Mouse (Mus musculus) layer of hippocampus, adult 9-10 months (tissue): ENCODE measurements around the gene Anapc4.

Experiments used
- DNase-seq: peaks from one replicate; pipeline ENCODE4 v3.0.0; 2022; ENCODE audit warnings: low spot score

The Anapc4 gene

DNA sequence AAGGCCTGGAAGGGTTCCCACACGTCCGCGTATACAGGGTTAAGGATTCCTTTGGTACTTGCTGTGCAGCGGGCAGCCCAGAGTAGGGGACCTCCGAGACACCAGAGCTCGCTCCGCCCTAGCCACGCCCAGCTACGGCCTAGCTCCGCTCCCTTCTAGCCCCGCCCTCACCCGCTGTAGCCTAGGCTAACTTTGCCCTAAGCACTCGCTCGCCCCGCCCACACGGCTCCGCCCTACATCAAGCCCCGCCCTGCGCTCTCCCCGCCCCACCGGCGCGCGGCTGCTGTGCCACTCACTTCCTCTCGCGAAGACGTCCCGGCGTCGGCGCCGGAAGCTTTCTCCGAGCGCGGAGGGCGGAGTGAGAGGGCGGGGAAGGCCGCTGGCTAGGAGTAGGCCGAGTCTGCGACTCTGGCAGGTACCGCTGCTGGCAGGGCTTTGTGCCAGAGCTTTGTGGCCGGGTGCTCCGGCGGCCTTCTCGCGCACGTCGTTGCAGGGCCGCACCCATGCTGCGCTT, at the start of gene Anapc4:
Anapc4 (plus strand) TSS at position 252 of the 514 bp plus-strand sequence.
- DNase-seq, result peak; percentile 98

DNA sequence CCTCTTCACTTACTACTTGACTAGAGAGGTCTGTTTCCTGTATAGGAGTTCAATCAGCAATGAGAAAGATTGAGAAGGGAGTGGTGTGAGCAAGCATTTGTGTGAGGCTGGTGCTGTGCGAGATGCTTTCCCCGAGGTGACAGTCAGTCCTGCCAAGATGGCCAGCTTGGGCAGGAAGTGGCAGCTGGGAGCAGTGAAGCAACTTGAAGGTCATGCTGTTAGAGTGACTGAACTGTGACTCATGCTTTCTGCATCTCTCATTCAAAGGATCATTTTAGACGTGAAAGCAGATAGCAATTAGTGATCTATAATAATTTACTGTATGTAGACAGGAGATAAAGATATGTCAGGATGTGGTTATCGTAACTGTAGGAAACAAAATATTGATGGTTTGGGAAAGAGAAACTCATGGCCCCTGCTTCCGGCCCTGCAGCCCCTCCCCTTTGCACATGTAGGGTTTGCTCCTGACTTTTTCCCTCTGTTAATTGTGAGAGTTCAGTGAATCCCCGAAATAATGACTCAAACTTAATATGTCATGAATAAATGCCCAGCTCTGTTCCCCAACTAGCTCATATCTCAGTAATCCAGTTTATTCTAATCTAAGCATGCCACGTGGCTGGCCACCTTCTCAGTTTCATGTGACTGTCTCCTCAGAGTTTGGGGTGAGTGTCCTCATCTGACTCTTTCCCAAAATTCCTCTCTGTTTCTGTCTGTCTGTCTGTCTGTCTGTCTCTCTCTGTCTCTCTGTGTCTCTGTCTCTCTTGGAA, 47.1 kb upstream of the Anapc4 start:
- DNase-seq, result no peak

DNA sequence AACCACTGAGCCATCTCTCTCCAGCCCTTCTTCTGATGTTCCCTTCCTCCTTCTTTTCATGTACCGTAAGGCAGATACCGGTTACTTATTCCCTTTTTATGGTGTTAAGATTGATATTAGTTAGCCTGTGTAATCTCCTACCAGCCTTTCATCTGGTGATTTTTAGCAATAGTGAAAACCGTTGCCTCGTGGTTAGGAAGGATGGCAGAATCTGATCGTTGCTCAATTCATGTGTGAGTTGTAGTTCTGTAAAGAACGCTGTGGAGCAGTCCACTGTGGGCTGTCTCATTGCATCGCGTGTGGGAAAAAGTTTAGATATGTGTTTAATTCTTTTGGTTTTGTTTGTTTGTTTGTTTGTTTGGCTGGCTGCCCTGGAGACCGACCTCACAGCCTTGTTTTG, 40.6 kb upstream of the Anapc4 start:
- DNase-seq, result no peak

DNA sequence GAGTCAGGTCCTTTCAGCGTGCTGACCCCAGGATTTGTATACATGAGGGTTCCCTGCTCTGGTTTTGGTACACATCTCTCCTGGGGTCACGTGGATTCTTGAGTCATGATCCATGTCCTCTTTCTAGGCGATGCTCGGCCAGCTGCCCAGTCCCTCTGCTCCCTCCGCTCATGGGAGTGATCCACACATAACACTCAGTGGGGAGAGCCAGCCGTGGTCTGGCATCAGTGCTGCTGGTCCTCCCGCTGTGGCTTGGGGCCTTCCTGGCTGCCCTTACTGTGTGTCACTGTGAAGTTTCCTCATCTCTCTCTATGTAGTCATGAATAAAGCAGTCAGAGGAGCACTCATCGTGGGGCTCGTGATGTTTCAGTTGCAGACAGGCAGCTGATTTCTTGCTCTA, 39.7 kb upstream of the Anapc4 start:
- no peak for DNase-seq

DNA sequence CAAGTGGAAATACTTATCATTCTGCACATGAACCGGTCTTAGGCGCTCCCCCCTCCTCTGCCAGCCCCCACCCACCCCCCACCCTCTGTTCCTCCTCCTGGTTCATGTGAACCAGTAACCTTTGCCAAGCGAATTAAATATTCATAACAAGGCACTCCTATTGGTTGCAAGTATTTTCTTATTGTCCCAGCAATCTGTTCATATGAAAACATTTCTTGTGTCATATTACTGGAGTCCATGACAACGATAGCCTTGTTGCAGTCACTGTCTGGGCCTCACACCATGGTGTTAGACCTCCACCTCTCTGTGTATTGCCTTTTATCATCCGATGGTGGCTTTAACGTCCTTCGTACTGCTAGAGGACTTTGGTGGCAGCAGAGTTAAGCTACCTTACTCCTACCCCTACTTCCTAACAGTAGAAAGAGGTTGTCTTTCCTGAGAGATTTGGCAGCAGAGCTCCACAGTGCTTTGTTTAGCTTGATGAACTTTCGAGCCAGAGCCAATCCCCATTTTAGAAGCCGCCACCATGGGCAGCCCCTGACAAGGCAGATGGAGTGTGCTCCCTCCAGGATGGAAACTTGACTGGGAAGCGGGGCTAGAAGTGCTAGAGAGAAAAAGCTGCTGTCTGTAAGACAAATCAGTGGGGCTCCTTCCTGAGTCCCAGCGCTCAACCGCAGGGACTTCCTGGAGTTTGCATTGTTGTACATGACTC, 34.4 kb upstream of the Anapc4 start:
- DNase-seq, result no peak

DNA sequence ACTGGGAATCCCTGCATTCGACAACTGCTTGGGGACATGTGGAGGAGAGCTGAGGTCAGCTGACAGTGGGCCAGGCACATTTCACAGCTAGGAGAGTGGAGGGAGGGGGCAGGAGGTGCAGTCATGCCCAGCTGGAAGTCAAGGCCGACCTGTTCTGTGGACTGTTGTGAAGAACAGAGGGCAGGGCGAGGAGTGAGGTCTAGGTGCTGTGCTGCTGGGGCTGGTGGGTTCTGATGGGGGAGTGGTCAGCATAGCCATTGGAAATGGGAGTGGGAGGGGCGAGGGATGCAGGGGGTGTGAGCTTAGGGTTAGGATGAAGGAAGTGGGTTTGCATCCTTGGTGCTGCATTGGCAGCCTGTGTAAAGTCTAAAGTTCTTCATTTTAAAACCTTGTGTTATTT, 28.0 kb upstream of the Anapc4 start:
- no peak for DNase-seq

DNA sequence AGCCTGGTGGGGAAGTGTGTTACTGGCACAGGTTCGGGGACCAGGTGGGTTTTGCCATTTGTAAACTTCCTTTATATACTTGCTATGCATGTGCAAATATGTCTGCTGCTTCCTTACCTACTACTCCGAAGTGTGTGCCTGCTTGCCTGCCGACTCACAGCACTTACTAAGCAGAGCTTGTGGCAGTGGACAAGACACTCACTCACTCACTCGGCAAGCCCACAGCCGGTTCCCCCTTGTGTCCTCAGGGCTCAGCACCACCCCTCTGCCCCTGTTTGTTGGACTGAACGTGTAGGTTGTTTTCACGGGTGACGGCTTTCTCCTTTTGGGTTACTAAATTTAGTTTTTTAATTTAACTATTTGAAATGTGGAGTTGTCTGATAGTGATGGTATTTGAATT, 27.5 kb upstream of the Anapc4 start:
- DNase-seq, result no peak

DNA sequence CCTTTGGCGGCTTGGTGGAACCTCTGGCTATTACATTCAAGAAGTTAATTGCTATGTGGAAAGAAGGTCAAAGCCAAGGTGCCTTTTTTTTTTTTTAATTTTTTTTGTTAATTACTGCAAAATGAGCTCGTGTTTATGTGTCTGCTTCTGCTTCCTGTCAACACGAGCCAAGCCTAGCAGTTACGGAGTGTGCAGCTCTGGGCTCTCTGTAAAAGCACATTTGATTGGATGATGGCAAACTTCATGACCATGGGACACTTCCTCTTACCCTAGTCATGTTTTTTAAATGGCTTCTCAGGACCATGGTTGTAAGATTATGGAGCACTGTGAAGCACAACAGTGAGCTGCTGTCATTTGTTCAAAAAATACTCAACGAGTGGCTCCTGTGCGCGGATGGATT, 26.8 kb upstream of the Anapc4 start:
- DNase-seq, result no peak

DNA sequence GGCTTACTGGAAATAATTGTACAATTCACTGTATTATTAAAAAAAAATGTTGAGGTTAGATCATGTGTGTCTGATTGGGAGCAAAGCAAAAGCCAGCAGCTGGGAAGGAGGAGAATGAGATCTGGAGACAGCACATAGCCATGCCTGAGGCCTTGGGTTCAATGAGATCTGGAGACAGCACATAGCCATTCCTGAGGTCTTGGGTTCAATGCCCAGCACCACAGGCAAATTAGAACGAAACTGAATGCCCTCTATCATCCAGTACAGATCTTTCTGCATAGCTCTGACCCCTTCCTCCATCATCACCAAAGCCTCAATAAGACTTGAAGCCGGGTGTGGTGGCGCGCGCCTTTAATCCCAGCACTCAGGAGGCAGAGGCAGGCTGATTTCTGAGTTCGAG, 23.4 kb upstream of the Anapc4 start:
- DNase-seq, result no peak

DNA sequence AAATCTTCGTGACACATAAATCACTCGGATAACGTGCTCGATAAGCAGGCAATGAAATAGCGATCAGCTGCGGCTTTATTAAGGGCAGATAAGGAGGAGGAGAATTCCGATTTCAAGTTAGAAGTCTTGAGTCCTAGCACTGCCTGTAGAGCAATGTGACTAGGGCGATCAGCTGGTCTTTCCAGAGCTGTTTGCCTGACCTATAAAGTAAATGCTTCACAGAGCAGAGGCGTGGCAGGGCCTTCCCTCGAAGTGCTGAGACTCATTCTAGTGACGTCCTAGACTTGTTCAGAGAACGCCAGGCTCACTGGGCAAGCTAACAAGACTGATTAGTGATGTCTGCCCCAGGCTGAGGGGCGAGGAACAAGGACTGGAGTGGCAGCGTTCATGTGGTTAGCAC, 22.8 kb upstream of the Anapc4 start:
- no peak for DNase-seq

DNA sequence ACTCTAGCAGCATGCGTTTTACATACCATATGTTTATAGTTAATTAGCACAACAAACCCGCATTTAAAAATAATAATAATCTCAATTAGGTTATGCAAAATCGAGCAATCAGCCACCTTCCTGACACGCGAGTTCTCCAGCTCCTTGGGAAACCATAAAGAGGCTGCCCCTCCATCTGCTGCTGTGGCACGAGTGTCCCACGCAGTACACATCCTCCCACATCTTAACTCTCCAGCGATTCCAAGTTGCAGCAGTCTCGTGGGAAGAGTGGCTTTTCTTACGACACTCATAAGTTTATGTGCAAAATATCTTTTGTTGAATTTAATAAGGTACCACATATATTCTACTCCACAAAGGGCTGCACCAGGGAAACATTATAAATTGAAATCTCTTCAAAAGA, 21.4 kb upstream of the Anapc4 start:
- DNase-seq, result no peak

DNA sequence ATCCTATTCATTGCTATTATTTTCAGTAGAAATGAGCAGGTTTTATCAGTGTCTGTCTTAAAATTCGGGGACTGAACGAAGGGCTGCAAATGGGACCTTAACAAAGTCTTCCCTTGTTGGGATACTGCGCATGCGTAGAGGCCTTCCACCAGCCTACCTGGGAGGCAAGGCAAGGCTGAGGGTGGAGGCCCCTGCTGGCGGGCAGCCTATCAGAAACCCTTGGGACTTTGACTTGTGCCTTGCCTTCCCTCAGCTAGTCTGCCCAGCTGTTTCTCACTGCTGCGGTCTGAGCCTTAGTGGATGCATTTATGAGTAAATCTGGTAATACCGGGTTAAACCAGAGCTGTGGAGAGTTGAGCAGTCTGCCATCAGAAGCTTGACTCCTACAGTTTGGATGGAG, 20.5 kb upstream of the Anapc4 start:
- DNase-seq, result no peak

DNA sequence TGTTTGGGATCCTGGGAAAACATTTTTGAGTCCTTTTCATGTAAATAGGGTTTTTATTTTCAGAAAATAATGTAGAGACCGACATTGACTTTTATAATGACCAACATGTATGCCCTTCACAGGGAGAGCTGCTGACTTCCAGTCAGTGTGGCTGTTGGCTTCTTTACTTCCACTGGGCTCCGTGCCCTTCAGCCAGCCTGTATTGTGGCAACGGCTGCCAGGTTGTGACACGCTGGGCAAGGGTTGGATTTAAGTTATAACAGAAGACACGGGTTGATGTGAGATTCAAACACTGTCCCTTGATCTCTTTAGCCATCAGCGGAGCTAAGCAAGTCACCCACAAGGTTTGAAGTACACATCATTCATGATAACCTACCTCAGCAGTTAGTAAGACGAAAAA, 15.1 kb upstream of the Anapc4 start:
- no peak for DNase-seq

DNA sequence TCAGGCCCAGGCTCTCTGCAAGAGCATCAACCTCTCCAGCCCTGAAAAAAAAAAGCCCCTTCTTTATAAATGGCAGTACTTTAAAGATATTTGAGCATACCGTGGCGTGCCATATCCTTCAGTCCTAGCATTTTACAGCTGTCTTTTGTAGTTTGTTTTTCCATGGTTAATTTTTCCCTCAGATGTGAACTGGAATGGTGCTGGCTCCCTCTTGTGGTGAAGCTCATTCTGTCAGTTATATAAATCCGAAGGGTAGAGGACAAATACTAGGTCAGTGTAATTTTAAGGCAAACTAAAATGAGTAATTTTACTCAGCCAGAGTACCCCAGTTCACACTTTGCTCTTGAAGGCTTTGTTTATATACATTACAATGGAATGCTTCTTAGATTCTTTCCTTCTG, 12.1 kb upstream of the Anapc4 start:
- peak; percentile 77 for DNase-seq

DNA sequence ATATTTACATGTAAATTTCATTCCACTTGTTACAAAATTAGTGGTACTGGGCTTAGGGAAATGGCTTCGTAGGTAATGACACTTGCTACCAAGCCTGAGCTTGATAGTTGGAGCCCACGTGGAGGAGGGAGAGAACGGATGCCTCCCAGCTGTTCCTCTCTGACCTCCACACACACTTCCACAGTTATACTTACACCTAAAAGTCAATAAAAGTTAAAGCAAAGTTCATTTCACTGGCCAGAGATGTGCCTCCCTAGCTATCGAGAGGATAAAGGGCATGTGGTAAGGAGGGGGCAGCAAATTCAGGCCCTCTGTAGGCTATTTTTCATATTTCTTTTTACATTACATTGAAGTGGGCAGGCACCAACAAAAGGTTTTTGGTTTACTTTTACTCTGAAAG, 5.9 kb upstream of the Anapc4 start:
- DNase-seq, result no peak

DNA sequence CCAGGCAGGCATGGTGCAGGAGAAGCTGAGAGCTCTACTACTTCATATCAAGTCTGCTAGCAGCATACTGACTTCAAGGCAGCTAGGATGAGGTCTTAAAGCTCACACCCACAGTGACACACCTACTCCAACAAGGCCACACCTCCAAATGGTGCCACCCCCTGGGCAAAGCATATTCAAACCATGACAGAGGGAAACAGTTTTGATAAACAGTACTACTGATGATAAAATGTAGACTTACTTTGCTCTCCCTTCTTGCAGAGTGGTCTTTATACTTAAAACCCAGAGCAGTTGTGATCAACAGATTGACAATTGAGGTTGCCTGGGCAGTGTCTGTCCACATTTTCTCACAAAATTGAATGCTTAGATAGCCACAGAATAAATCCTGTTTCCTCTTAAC, 807 bp upstream of the Anapc4 start:
- DNase-seq, result no peak

DNA sequence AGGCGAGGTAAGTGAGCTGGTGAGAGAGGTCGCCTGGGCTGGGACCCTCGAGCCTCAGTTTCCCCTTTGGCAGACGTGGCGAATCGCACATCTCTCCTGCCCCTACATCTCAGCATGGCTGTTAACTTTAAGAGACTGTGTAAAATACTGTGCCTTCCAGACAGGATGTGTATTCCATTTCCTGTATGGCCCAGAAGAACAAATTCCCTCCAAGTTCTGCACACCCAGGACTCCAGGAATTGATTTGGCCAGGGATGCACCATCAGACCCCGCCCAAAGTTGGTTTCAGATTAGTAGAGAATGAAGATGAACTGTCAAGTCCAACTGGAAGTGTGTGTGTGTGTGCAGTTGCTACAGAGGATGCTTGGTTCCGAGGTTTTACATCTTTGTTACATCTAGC, 574 bp downstream of the Anapc4 start:
- DNase-seq, result no peak

DNA sequence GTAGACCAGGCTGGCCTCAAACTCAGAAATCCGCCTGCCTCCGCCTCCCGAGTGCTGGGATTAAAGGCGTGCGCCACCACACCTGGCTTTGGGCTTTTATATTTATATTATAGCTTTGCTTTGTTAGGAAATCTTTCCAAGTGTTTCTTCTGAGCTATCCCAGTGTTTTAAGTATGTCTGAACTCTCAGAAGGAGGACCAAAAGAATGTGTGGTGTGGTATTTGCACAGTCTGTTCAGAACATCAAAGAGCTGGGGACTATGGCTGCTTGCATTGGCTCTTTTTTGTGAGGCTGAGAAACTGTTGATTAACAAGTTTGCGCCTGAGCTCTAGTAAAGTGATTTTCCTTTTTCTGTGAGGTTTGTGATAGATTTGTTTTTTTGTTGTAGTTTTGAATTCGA, 10.5 kb downstream of the Anapc4 start:
- DNase-seq, result no peak

DNA sequence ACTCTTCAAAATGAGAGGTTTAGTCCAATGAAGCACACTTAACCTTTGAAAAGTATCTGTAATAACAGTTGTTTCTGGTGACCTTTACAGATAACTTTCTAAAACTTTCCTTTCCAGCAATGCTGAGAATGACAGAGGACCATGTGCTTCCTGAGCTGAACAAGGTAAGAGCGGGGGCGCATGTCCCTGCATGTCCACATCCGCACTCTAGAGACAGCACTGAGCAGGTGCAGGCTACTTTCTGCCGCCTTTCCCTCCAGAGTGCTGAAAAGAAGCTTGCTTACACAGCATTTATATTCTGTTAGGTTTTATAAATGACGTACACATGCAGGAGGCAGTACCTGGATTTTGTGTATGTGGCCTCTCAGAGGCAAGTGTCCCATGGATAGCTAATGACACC, 21.9 kb downstream of the Anapc4 start:
- DNase-seq, result no peak

DNA sequence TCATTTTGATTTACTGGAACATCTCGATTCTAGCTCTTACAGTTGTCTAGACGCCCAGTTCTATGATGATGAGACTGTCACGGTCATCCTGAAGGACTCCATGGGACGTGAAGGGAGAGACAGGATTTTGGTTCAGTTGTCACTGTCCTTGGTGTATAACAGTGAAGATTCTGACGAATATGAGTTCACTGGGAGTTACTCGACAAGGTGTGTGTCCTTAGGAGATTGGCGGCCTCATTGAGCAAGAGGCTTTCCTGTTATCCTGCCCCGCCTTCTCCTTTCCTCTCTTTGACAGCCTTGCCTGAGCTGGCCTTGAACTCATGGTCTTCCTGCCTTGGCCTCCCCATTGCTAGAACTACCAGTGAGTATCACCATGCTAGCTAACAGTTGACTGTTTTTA, 30.6 kb downstream of the Anapc4 start:
- no peak for DNase-seq

DNA sequence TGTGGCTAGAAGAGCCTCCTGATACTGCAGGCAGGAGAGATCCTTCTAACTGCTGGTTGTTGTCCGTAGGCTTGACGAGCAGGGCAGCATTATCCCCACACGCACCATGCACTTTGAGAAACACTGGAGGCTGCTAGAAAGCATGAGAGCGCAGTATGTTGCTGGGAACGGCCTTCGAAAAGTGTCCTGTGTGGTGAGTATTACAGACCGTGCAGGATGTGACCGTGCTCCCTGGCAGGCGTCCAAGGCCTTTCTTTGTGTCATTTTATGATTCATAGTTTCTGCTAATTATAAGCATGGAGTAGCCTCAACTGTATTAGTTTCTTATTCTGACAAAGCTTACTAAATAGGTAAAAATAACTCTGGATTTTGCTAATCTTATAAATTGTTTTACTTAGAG, 32.0 kb downstream of the Anapc4 start:
- DNase-seq, result no peak

DNA sequence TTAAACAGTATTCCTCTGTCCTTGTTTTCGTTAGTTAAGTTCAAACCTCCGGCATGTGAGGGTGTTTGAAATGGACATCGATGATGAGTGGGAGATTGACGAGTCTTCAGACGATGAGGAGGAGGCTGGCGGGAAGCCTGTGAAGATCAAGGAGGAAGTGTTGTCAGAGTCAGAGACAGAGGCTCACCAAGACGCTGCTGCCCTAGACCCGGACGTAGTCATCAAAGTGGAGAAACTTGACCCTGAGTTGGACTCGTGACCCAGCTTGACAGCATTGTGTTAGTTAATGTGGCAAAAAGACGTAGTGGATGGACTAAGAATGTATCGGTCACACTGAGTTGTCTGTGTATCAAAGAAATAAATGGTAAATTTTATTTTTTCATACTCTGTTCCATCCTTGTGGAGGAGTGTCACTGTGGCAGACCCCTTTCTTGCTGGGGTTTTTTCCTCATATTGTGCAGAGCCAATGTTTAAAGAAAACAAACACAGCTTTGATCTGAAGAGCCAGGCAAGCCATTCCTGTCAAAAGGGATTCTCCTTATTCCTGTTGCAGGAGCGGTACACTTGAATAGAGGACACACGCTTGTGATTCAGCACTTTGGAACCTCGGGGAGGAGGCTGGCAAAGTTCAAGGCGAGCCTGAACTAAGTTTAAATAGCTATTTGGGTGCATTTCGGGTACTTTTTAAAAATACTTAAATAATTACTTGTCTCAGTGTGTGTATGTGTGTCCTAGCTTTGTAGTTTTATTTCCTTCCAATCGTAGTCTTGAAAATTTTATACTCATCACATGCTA, 32.7 kb downstream of the Anapc4 start:
- no peak for DNase-seq
